Mouse (Mus musculus): ENCODE data around the gene Pbxip1. TPM values are rescaled to one million over a fixed set of nuclear protein-coding genes. Genes with fewer than 3 reads are reported as not detected.
A peak's percentile ranks its signal among the peaks of the same experiment; 100 is the strongest.

Gene Pbxip1
- polyA plus RNA-seq, 1 experiment from 2014 or later, result 26.2 TPM

DNA sequence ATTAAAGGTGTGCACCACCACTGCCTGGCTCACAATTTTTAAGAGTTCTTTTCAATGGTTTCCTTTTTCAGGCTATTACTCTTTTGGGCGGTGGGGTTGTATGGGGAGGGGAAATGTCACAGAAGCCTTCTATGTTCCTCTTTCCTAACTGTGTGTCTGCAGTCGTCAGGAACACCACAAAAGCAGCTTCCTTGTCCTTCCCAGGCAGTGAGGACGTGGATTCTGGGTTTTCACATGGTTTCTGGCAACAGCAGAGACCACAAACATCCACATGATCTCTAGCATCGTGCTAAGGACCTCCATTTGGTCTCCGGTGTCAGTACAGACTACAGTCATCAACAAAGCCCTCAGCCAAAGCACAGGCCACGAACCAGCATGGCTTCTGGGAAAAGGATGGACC, 37.3 kb downstream of the Pbxip1 start:
- H3K27ac ChIP-seq, result no peak overlapping the region

DNA sequence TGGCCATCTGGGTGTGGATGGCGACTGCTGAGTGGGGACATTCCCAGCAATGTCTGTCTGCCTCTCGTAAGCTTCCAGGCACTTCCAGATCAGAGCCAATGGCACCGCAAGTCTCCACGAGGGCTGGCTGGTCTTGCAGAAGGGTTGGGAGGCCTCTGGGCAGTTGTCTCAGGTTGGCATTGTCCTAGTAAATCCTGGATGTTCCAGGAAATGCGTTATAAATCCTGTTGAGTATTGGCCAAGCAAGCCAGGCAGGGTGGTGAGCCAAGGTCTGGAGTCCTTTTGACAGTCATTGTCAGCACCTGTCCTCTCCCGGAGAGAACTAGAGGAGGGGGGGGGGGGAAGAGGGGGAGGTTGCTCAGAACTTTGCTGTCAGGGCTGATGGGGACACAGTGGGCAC, 42.5 kb downstream of the Pbxip1 start:
- no peak overlapping the region for H3K27ac ChIP-seq
- no peaks in the 10 kb centered on the region for H3K27me3 ChIP-seq
- no peak overlapping the region for H3K4me3 ChIP-seq
- ATAC-seq (ENCODE audit: low FRiP score), result no peak
- H3K4me1 ChIP-seq, result no peaks in the 10 kb centered on the region
- 84% methylated on average over 6 of the region's 6 CpGs for WGBS
- no peaks in the 10 kb centered on the region for H3K36me3 ChIP-seq
- no peak overlapping the region for H3K4me2 ChIP-seq (replicated peaks)
- H3K9ac ChIP-seq, result no peak overlapping the region
- H3K9me3 ChIP-seq (replicated peaks), result no peaks in the 10 kb centered on the region

More for the DNA sequence above, 37.3 kb downstream of the Pbxip1 start:
- ATAC-seq (ENCODE audit: low FRiP score), result no peak
- peaks cover 12% of the 10 kb centered on the region for H3K36me3 ChIP-seq
- 73% methylated on average over 6 of the region's 6 CpGs for WGBS
- H3K9ac ChIP-seq, result no peak overlapping the region
- H3K4me3 ChIP-seq, result no peak overlapping the region
- H3K27me3 ChIP-seq, result no peaks in the 10 kb centered on the region
- no peak overlapping the region for H3K4me2 ChIP-seq (replicated peaks)
- H3K4me1 ChIP-seq, result no peaks in the 10 kb centered on the region
- H3K9me3 ChIP-seq (replicated peaks), result no peaks in the 10 kb centered on the region

DNA sequence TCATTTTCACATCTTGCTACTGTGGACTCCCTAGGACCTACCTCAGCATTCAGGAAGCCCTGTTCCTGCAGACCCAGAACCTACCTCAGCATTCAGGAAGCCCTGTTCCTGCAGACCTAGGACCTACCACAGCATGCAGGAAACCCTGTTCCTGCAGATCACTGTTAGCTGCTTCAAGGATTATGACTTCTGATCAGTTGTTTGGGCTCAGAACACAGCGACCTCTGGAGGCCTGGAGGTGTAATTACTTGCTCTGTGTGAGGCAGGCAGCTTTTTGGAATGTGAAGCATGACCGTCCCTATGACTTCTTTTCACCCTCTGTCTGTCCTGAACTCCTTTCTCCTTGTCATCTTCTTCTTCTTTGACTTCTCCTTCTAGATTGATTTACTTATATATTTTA, 45.0 kb downstream of the Pbxip1 start:
- WGBS, result 43% methylated on average over 2 of the region's 2 CpGs
- Histone ChIP-seq H3K9me3 (replicated peaks) (no peaks in the 10 kb centered on the region), H3K4me2 (replicated peaks) (no peak overlapping the region), H3K9ac (no peak overlapping the region), H3K27ac (no peak overlapping the region), H3K36me3 (no peaks in the 10 kb centered on the region), H3K4me1 (no peaks in the 10 kb centered on the region), H3K27me3 (0 out of 2 replicates have a peak, but pooled peaks cover 3% of the 10 kb centered on the region), H3K4me3 (no peak overlapping the region)
- ATAC-seq (ENCODE audit: low FRiP score), result no peak

DNA sequence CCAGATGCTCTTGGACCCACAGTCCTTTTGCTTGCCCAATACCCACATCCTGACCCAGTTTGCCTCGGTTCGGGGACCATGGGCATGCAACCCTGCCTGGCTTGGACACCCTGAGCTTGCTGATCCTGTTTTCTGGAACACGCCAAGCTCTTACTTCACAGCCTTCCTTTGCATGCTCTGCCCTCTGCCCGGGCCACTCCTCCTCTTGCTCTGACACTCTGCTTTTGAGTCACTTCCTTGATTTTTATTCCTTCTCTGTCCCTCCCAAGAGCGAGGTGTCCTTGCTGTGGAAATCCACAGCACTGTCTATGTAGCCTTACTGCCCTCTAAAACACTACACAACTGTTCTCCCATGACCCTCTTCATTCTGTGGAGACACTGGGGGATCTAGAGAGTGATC, 45.7 kb downstream of the Pbxip1 start:
- H3K4me2 ChIP-seq (replicated peaks), result no peak overlapping the region
- H3K27me3 ChIP-seq, result peaks cover 6% of the 10 kb centered on the region; the same call in 1 of the 2 replicates
- 91% methylated on average over 5 of the region's 5 CpGs for WGBS

DNA sequence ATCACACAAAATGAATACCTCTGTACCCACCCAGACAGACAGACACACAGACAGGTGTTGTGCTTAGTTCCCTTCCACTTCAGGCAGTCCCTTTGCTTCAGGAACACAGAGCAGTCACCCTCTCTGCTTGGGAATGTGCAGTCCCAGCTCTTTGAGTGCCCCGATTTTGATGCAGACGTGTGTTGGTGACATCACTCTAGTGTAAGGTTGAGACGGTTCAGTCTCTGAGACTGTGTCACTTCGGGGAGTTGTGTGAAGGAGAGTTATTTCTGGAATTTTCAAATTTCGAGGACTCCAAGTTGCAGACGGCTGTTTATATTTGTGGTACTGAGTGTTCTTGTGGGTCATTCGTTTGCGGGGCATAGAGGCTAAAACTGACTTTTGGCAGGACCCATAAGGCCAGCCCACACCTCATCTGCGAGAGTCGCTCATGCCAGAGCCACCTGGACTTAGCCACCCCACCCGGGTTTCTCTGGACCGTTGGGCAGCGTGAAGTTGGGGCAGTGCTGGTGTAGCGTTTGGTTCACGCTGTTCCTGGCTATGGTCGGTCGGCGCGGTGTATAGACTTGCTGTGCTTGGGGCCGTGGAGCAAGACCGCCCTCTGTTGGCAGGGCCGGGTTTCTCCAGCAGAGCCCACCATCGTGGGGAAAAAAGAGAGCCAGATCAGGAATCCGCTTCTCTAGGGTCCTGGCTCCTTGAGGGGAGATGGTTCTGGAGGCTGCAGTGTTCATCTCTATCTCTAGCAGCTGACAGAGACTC, 48.4 kb downstream of the Pbxip1 start:
- Histone ChIP-seq H3K4me1 (no peaks in the 10 kb centered on the region), H3K9ac (no peak overlapping the region), H3K9me3 (replicated peaks) (no peaks in the 10 kb centered on the region), H3K27ac (no peak overlapping the region), H3K36me3 (no peaks in the 10 kb centered on the region), H3K4me3 (no peak overlapping the region), H3K27me3 (peaks cover 8% of the 10 kb centered on the region; the same call in 1 of the 2 replicates), H3K4me2 (replicated peaks) (peak overlapping the region; percentile 18)
- WGBS, result 22% methylated on average over 24 of the region's 24 CpGs
- ATAC-seq (ENCODE audit: low FRiP score), result peak; percentile 58; the same call in 1 of the 2 replicates

More for the DNA sequence above, 45.7 kb downstream of the Pbxip1 start:
- Histone ChIP-seq H3K9ac (no peak overlapping the region), H3K27ac (no peak overlapping the region), H3K4me3 (no peak overlapping the region), H3K36me3 (no peaks in the 10 kb centered on the region), H3K9me3 (replicated peaks) (no peaks in the 10 kb centered on the region), H3K4me1 (no peaks in the 10 kb centered on the region)
- ATAC-seq (ENCODE audit: low FRiP score), result no peak

DNA sequence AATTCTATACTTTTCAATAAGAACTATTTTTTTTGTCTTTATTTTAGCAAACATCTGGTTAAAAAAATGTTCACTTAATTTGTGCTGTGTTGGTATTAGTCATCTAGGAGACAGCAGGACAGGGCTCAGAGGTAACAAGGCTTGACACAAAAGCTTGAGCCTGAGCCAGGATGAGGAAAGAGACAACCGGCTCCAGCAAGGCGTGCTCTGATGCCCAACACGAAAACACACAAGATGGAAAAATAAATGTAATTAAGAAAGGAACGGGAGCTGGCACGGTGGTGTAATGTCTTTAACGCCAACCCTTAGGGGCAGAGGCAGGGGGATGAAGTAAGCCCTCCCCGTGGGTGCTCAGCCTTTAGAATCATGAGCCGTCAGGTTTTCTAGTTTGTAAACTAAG, 49.6 kb downstream of the Pbxip1 start:
- Histone ChIP-seq H3K27ac (no peak overlapping the region), H3K27me3 (peaks cover 8% of the 10 kb centered on the region; the same call in 1 of the 2 replicates), H3K4me2 (replicated peaks) (no peak overlapping the region), H3K4me1 (no peaks in the 10 kb centered on the region), H3K9ac (no peak overlapping the region), H3K4me3 (no peak overlapping the region), H3K9me3 (replicated peaks) (no peaks in the 10 kb centered on the region), H3K36me3 (no peaks in the 10 kb centered on the region)
- WGBS, result 90% methylated on average over 8 of the region's 8 CpGs
- ATAC-seq (ENCODE audit: low FRiP score), result no peak

DNA sequence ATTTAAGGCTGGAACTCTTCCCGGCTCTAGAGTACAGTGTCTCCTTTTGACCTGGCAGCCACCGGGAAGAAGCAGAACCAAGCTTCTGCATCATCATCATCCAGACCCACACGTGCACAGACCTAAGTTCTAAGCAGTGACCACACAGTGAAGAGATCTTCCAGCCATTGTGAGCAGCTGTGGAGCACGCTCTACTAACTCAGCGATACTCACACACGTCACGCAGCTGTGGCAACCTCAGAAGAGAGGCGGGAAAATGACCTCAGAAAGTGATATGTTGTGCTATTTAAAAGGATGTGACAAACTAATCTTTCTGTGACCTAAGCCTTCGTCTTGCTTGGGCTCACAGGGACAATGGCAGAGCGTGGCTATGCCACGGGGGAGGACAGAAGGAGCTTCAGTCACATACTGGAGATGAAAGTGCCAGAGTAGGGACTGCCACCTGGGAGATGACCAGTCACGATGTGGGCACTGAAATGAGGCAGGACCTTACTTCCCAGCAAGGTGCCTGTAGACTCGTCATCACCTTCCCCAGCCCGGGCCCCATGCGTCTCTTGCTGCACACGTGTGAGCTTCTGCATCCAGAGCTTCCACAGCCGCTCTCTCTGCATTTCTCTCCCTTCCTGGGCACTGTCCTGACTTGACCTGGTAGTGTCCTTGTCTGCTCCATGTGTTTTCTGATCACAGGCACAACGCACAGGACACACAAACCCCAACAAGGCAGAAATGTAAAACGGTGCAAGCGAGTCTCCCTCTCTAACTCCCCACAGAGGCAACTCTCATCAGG, 50.6 kb downstream of the Pbxip1 start:
- ATAC-seq (ENCODE audit: low FRiP score), result no peak
- H3K36me3 ChIP-seq, result no peaks in the 10 kb centered on the region
- H3K9ac ChIP-seq, result no peak overlapping the region
- no peaks in the 10 kb centered on the region for H3K9me3 ChIP-seq (replicated peaks)
- H3K4me3 ChIP-seq, result no peak overlapping the region
- H3K4me1 ChIP-seq, result no peaks in the 10 kb centered on the region
- WGBS, result 60% methylated on average over 20 of the region's 20 CpGs
- no peak overlapping the region for H3K27ac ChIP-seq
- H3K4me2 ChIP-seq (replicated peaks), result no peak overlapping the region
- H3K27me3 ChIP-seq, result peaks cover 8% of the 10 kb centered on the region; the same call in 1 of the 2 replicates

DNA sequence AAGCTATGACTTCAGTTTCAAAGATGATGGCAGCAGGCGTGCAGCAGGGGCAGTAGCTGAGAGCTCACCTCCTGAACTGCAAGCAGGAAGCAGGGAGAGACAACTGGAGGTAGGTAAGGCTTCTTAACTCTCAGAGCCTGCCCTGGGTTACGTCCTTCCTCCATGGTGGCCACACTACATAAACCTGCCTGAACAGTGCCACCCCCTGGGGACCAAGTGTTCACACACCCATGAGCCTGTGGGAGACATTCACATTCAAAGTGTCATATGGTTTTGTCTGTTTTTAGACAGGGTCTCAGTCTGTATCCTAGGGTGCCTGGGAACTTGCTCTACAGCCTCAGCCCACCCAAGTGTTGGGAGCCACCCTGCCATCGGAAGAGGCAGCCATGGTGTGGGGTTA, 54.3 kb downstream of the Pbxip1 start:
- Histone ChIP-seq H3K27me3 (peaks cover 5% of the 10 kb centered on the region), H3K4me2 (replicated peaks) (no peak overlapping the region), H3K9ac (no peak overlapping the region), H3K9me3 (replicated peaks) (no peaks in the 10 kb centered on the region), H3K4me1 (peaks cover 10% of the 10 kb centered on the region), H3K27ac (no peak overlapping the region), H3K4me3 (no peak overlapping the region), H3K36me3 (no peaks in the 10 kb centered on the region)
- ATAC-seq (ENCODE audit: low FRiP score), result no peak
- 85% methylated on average over 3 of the region's 3 CpGs for WGBS

DNA sequence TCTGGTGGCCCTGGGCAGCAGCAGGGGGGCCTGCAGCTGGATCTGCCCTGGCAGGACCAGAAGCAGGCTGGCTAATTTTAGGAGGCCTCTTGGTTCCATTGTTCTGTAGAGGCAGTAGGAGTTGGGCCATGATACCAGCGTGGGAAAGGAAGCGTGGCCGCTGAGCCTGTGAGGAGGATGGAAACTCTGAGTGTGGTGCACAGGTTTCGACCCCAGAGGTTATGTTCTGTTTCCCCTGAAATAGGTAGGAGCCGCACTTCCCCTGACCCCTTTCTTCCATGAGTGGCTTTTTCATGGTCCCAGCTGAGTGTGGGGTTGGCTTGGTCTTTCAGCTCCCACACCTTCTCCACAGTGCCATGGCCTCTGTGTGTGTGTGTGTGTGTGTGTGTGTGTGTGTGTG, 55.1 kb downstream of the Pbxip1 start:
- Histone ChIP-seq H3K27ac (no peak overlapping the region), H3K4me2 (replicated peaks) (no peak overlapping the region), H3K36me3 (no peaks in the 10 kb centered on the region), H3K9me3 (replicated peaks) (no peaks in the 10 kb centered on the region), H3K27me3 (peaks cover 5% of the 10 kb centered on the region), H3K9ac (no peak overlapping the region), H3K4me3 (no peak overlapping the region), H3K4me1 (peaks cover 10% of the 10 kb centered on the region)
- no peak for ATAC-seq (ENCODE audit: low FRiP score)
- 85% methylated on average over 5 of the region's 5 CpGs for WGBS

DNA sequence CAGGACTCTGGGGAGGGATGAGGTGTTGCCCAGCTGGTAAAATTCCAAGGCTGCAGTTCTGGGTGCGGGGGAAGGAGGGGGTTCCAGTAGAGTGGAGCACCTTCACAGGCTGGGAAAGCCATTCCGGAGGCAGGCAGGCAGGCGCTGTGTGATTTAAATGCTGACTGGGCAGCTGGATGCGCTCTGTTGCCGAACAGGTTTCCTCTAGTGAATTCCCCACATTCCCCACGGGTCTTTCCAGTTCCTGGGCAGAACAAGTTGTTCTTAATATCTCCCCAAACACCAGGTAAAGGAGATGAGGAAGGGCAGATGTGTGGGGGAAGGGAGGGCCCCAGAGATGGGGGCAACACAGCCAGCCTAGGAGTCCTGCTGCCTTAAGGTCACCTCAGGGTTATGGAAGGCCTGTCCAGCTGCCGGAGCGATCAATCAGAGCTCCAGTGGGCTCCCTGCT, 56.2 kb downstream of the Pbxip1 start:
- Histone ChIP-seq H3K27ac (no peak overlapping the region; the same call in 1 of the 2 replicates), H3K36me3 (no peaks in the 10 kb centered on the region), H3K4me1 (peaks cover 10% of the 10 kb centered on the region), H3K9ac (no peak overlapping the region), H3K27me3 (no peaks in the 10 kb centered on the region; the same call in 1 of the 2 replicates), H3K9me3 (replicated peaks) (no peaks in the 10 kb centered on the region), H3K4me3 (no peak overlapping the region), H3K4me2 (replicated peaks) (no peak overlapping the region)
- no peak for ATAC-seq (ENCODE audit: low FRiP score)
- 32% methylated on average over 8 of the region's 8 CpGs for WGBS

DNA sequence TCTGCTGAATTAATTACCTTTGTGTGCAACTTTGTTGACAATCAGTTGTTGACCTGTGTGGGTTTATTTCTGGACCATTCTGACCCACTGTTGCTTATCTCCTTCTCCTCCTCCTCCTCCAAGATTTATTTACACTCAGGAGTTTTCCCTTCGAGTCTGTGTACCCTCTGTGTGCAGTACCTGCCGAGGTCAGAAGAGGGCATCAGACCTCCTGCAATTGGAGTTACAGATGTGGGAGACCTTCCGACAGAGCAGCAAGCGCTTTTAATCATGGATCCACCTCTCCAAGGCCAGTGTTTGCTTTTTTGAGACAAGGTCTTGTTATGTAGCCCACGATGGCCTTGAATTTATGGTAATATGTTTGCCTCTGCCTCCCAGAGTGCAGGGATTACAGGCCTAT, 58.1 kb downstream of the Pbxip1 start:
- Histone ChIP-seq H3K9ac (no peak overlapping the region), H3K4me1 (peaks cover 10% of the 10 kb centered on the region), H3K4me2 (replicated peaks) (no peak overlapping the region), H3K4me3 (no peak overlapping the region), H3K27me3 (no peaks in the 10 kb centered on the region; the same call in 1 of the 2 replicates), H3K27ac (no peak overlapping the region), H3K36me3 (no peaks in the 10 kb centered on the region), H3K9me3 (replicated peaks) (no peaks in the 10 kb centered on the region)
- no peak for ATAC-seq (ENCODE audit: low FRiP score)
- 89% methylated on average over 5 of the region's 5 CpGs for WGBS

DNA sequence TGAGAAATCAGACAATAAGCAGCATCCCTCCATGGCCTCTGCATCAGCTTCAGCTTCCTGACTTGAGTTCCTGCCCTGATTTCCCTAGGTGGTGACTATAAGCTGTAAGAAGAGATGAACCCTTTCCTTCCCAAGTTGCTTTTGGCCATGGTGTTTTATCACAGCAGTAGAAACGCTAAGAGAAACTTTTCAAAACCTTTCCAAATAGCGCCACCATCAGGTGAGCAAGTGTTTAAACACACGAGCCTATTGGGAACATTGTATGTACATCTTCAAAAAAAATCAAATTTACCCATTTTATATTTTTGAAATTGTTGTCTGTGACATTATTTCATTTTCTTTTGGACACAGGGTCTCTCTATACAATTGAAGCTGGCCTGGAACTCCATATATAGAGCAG, 59.9 kb downstream of the Pbxip1 start:
- no peak for ATAC-seq (ENCODE audit: low FRiP score)
- Histone ChIP-seq H3K9me3 (replicated peaks) (no peaks in the 10 kb centered on the region), H3K4me2 (replicated peaks) (no peak overlapping the region), H3K4me3 (no peak overlapping the region), H3K27ac (no peak overlapping the region), H3K4me1 (peaks cover 10% of the 10 kb centered on the region), H3K36me3 (no peaks in the 10 kb centered on the region), H3K27me3 (no peaks in the 10 kb centered on the region; the same call in 1 of the 2 replicates), H3K9ac (no peak overlapping the region)
- WGBS, result 73% methylated on average over 3 of the region's 3 CpGs

Data from hindbrain, embryonic 12.5 days (tissue).